ENCODE assay signal across 10 mouse cellular contexts in the genomic region with DNA sequence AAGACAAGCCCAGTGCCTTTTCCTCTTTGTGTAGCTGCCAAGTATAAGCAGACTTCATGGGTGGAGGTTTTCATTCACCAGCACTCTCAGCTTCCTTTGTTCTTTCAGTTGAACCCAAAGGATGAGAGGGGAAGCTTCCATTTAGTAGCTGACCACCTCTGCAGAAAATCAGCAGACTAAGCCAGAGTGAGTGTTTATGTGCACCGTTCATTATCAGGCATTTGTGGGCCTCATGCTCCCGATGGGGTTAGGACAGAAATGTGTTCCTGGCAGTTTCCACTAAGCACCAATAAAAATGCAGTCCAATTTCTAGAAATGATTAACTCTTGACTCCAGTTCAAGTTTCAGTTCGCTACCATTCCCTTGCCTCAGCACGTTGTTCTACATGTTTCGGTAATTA.
DNase-seq lines count a peak whose midpoint lies in the region; ATAC-seq and TF ChIP-seq lines count a peak whose summit lies in the region.
"Had no signal": no experiment of that assay in that cellular context is flagged by ENCODE, and none has a peak within 500 bp of the region (broad histone marks: within the 10 kb centered on the region; RNA-seq: fewer than 3 reads in every experiment).

No protein-coding gene starts in this region.

- no peak overlapping the region for H3K9ac ChIP-seq in neural tube, embryonic 11.5 days (ENCODE audit: low read length)

- TF ChIP-seq POLR2A in kidney, adult 2 months (IDR thresholded peaks at IDR 0.05; ENCODE audit: low read depth, low read length), result no peak

- no peaks in the 10 kb centered on the region for H3K27me3 ChIP-seq in neural tube, embryonic 11.5 days (ENCODE audit: control insufficient read depth, insufficient read depth, low read length)
- H3K27me3 ChIP-seq in kidney, adult 2 months (replicated peaks; ENCODE audit: control insufficient read depth, insufficient read depth, low read length), result no peaks in the 10 kb centered on the region

- no peak overlapping the region for H3K4me2 ChIP-seq in neural tube, embryonic 11.5 days (ENCODE audit: low read depth)

- H3K27ac ChIP-seq in neural tube, embryonic 11.5 days (ENCODE audit: low read depth, low read length), result no peak overlapping the region
- H3K27ac ChIP-seq in kidney, adult 2 months (ENCODE audit: insufficient read depth, low read depth, low read length), result peak overlapping the region; percentile 71; the same call in 1 of the 2 replicates

- H3K4me3 ChIP-seq in neural tube, embryonic 11.5 days (ENCODE audit: low read depth, low read length), result no peak overlapping the region
- no peak overlapping the region for H3K4me3 ChIP-seq in kidney, adult 2 months (ENCODE audit: insufficient read depth, low read depth, low read length)

- no peak for ATAC-seq in neural tube, embryonic 11.5 days (ENCODE audit: insufficient read depth, low FRiP score, low TSS enrichment)

- no peaks in the 10 kb centered on the region for H3K9me3 ChIP-seq in neural tube, embryonic 11.5 days (ENCODE audit: control insufficient read depth, low read length)

- peak; percentile 81 for DNase-seq in heart, adult 11 months
- no peak for DNase-seq in heart, postnatal 25 days (ENCODE audit: low spot score)
- peak; percentile 17 for DNase-seq in neural tube, embryonic 11.5 days (ENCODE audit: low spot score)
- no peak for DNase-seq in neural tube, embryonic 10.5 days (ENCODE audit: extremely low spot score, low spot score)
- DNase-seq in kidney, adult 2 months, result peak; percentile 81
- DNase-seq in retina, postnatal 1 day, result peak; percentile 1
- DNase-seq in left cerebral cortex, postnatal 14 days (ENCODE audit: low spot score in 2 of 2), result no peak
- no peak for DNase-seq in gastrocnemius, postnatal 25 days
- DNase-seq: cerebellum, adult 11 months; lung, postnatal 4 days had no signal

- no peaks in the 10 kb centered on the region for H3K36me3 ChIP-seq in neural tube, embryonic 11.5 days (ENCODE audit: control insufficient read depth, insufficient read depth, low read length)
- H3K36me3 ChIP-seq in kidney, adult 2 months (ENCODE audit: control insufficient read depth, insufficient read depth, low read length), result no peaks in the 10 kb centered on the region

- no peaks in the 10 kb centered on the region for H3K4me1 ChIP-seq in neural tube, embryonic 11.5 days (ENCODE audit: control insufficient read depth, insufficient read depth, low read length)
- peaks cover 2% of the 10 kb centered on the region; the same call in 1 of the 2 replicates for H3K4me1 ChIP-seq in kidney, adult 2 months (ENCODE audit: control insufficient read depth, insufficient read depth, low read length)

- intact Hi-C loops in heart, postnatal 25 days (cut with DNase I), result no loop called here
- intact Hi-C loops in left cerebral cortex, postnatal 14 days (cut with DNase I), result no loop called here

- 60% methylated on average over 5 of the region's 5 CpGs for WGBS in neural tube, embryonic 11.5 days
- WGBS in kidney, adult 2 months, result 25% methylated on average over 5 of the region's 5 CpGs

- TF ChIP-seq CTCF in kidney, adult 2 months (conservative IDR thresholded peaks at IDR 0.05; ENCODE audit: insufficient read depth, insufficient read length, low read depth, low read length), result no peak

Comparison
In these comparisons a context has a peak if more than half of its experiments do, and no peak if none do; other contexts are left out.
1. DNase-seq: peak in heart, adult 11 months (single experiment), neural tube, embryonic 11.5 days (single experiment), kidney, adult 2 months (single experiment) and retina, postnatal 1 day (single experiment); none in heart, postnatal 25 days (single experiment), neural tube, embryonic 10.5 days (single experiment), left cerebral cortex, postnatal 14 days (0 of 2) and gastrocnemius, postnatal 25 days (single experiment).